Mouse (Mus musculus) C2C12 (cell line): ENCODE results near the gene March6. TPM values are rescaled to one million over a fixed set of nuclear protein-coding genes. Genes with fewer than 3 reads are reported as not detected.
A peak's percentile ranks its signal among the peaks of the same experiment; 100 is the strongest.

Source experiments
- H3K27me3 ChIP-seq: one replicate; pipeline ENCODE4 v1.6.1; 2011; ENCODE audit not compliant: control insufficient read depth, insufficient read depth, insufficient read length
- H3K36me3 ChIP-seq: one replicate; pipeline ENCODE4 v1.6.1; 2011; ENCODE audit not compliant: control insufficient read depth, insufficient read depth
- H3K4me3 ChIP-seq: one replicate; pipeline ENCODE4 v1.5.1; 2011; ENCODE audit warnings: mild to moderate bottlenecking, control low read depth; ENCODE audit not compliant: poor library complexity, insufficient read depth, severe bottlenecking
- H3K79me2 ChIP-seq: one replicate; pipeline ENCODE4 v1.6.1; 2011; ENCODE audit not compliant: control insufficient read depth, insufficient read depth
- H3K79me3 ChIP-seq: one replicate; pipeline ENCODE4 v1.6.1; 2011; ENCODE audit warnings: low read depth, control low read depth
- H3ac ChIP-seq: one replicate; pipeline ENCODE3; 2011; ENCODE audit warnings: low read depth; ENCODE audit not compliant: control insufficient read depth, insufficient read length
- CEBPB ChIP-seq: IDR thresholded peaks from one replicate; pipeline ENCODE4 v1.6.1; 2011; ENCODE audit warnings: low read depth, mild to moderate bottlenecking, control low read depth, moderate library complexity
- CTCF ChIP-seq: IDR thresholded peaks from one replicate; pipeline ENCODE4 v1.5.1; 2011; ENCODE audit not compliant: control insufficient read depth, insufficient read depth, insufficient read length
- FOSL1 ChIP-seq: IDR thresholded peaks from one replicate; pipeline ENCODE4 v1.8.0; 2011; ENCODE audit warnings: mild to moderate bottlenecking, low read length; ENCODE audit not compliant: poor library complexity, insufficient read depth, severe bottlenecking
- MAX ChIP-seq: IDR thresholded peaks from one replicate; pipeline ENCODE4 v1.6.1; 2011; ENCODE audit warnings: mild to moderate bottlenecking, control low read depth
- MYOD1 ChIP-seq: IDR thresholded peaks from one replicate; pipeline ENCODE4 v1.6.1; 2011; ENCODE audit warnings: low read depth; ENCODE audit not compliant: control insufficient read depth, insufficient read length
- MYOG ChIP-seq: IDR thresholded peaks from one replicate; pipeline ENCODE4 v1.6.1; 2011; ENCODE audit not compliant: control insufficient read depth, insufficient read length; ENCODE audit errors: extremely low read depth
- USF1 ChIP-seq: IDR thresholded peaks from one replicate; pipeline ENCODE4 v1.6.1; 2011; ENCODE audit warnings: low read depth, mild to moderate bottlenecking, control low read depth, moderate library complexity
- polyA plus RNA-seq: library from polyadenylated mRNA; unstranded; fragments of >200 nt; fragmentation: generic; extraction: Trizol; gene quantifications from one replicate; pipeline ENCODE4 v1.2.1, GENCODE M21; 2012; ENCODE audit warnings: missing spikeins

Gene March6
- polyA plus RNA-seq, 1 experiment = 22.5 TPM

DNA sequence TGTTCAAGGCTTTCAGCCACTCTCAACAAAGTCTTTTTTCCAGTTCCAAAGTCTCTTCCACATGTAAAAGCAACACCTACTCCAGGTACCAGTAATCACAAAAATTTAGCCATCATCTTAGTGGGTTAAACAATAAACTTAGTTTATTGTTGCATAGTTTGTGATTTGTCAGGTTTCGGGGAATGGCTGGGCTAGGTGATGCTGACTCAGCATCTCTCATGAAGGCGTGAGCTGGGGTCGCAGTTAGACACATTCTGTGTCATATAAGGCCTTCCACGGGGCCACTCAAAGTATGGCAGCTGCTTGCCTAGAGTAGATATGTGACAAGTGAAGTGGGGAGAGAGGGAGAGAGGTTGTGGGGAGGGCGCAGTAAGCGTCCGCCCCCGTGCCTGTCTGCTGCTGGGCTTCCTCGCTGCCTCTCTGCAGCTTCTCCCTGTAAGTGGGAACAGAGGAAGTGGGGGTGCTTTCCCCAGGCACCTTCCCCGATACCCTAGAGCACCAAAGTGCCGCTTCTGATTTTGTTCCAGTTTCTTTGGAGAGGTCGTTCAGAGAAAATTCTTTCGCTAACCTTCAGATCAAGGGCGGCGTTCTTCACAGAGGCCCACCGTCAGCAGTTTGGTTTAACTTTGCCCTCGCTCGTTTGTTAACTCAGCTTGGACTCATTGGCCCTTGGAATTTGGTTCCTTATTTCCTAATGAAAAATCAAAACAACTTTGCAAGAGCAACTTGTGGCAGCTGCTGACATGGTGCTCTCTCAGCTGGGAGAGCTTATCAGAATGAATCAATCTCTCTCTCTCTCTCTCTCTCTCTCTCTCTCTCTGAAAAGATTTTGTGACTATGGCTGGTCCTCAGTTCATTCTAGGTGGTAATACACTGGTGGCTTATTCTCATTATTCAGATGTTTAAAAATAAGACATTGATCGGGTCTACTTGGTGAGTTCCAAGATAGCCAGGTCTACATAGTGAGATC is 33.0 kb upstream of the March6 start:
- H3K27me3 ChIP-seq = no peaks in the 10 kb centered on the region
- no peaks in the 10 kb centered on the region for H3K79me3 ChIP-seq
- TF ChIP-seq MYOG = no peak
- no peak for TF ChIP-seq CTCF
- no peaks in the 10 kb centered on the region for H3K36me3 ChIP-seq
- H3K79me2 ChIP-seq = no peaks in the 10 kb centered on the region
- H3ac ChIP-seq = no peak overlapping the region
- no peak overlapping the region for H3K4me3 ChIP-seq

DNA sequence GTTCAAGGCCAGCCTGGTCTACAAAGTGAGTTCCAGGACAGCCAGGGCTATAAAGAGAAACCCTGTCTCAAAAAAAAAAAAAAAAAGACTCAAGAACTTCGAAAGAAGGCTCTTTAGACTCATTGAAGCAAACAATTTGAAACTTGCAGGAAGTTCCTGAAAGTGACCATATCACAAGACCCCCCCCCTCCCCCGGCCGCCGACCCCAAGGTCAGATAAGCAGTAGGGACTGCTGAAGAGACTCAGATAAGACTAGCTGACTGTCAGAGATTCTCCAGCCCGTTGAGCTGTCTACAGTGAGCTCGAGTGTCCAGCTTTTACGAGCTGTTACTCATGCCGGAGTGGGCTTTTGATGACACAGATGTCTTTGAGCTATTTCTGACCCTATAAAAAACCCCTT is 32.0 kb upstream of the March6 start:
- Histone ChIP-seq H3K79me3 (no peaks in the 10 kb centered on the region), H3K27me3 (no peaks in the 10 kb centered on the region), H3K4me3 (no peak overlapping the region), H3ac (no peak overlapping the region), H3K36me3 (no peaks in the 10 kb centered on the region), H3K79me2 (no peaks in the 10 kb centered on the region)
- TF ChIP-seq MYOD1 = no peak
- no peak for TF ChIP-seq MAX
- no peak for TF ChIP-seq CEBPB
- TF ChIP-seq MYOG = no peak
- no peak for TF ChIP-seq CTCF
- no peak for TF ChIP-seq USF1
- TF ChIP-seq FOSL1 = no peak

- H3K4me3 ChIP-seq = no peak overlapping the region
- H3K79me2 ChIP-seq = no peaks in the 10 kb centered on the region
- no peak overlapping the region for H3ac ChIP-seq
- H3K36me3 ChIP-seq = no peaks in the 10 kb centered on the region
- TF ChIP-seq MYOG = no peak
- TF ChIP-seq FOSL1 = no peak
- no peak for TF ChIP-seq USF1
- no peak for TF ChIP-seq CTCF
- no peak for TF ChIP-seq MAX
- TF ChIP-seq MYOD1 = no peak
- TF ChIP-seq CEBPB = no peak
- H3K27me3 ChIP-seq = no peaks in the 10 kb centered on the region
- H3K79me3 ChIP-seq = no peaks in the 10 kb centered on the region
Measured at GRCm38 (mm10) chr15:31561976-31562375, 31.1 kb upstream of the March6 start.

DNA sequence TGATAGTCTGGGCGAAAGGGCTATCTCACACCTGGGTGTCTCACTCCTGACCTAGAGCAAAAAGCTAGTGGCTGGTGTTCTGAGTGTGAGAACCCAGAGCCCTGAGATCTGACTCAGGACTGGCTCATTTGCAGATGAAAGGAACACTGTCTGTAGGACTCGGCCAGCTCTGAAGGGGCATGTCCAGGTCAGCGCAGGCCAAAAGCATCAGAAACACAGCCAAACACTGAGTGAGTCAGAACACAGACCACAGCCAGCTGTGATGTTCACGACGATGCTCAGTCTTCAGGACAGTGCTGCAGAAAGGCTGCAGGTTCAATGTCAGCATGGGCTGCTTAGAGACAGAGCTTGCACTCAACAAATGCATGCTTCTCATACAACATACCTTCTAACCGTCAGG is 30.5 kb upstream of the March6 start:
- Histone ChIP-seq H3ac (no peak overlapping the region), H3K36me3 (no peaks in the 10 kb centered on the region), H3K79me2 (no peaks in the 10 kb centered on the region), H3K79me3 (no peaks in the 10 kb centered on the region), H3K27me3 (no peaks in the 10 kb centered on the region), H3K4me3 (no peak overlapping the region)
- TF ChIP-seq MYOD1 (peak; percentile 88), USF1 (no peak), CEBPB (no peak), CTCF (no peak), MAX (no peak), FOSL1 (peak; percentile 57), MYOG (no peak)

GRCm38 (mm10) chr15:31554855-31555254 is 24.0 kb upstream of the March6 start:
- H3K27me3 ChIP-seq = no peaks in the 10 kb centered on the region
- no peak overlapping the region for H3ac ChIP-seq
- no peak overlapping the region for H3K4me3 ChIP-seq
- TF ChIP-seq FOSL1 (no peak), MYOG (no peak), CEBPB (no peak), MYOD1 (no peak), USF1 (no peak), CTCF (no peak), MAX (no peak)
- no peaks in the 10 kb centered on the region for H3K36me3 ChIP-seq
- H3K79me2 ChIP-seq = no peaks in the 10 kb centered on the region
- H3K79me3 ChIP-seq = no peaks in the 10 kb centered on the region

- Histone ChIP-seq H3K79me3 (no peaks in the 10 kb centered on the region), H3K27me3 (no peaks in the 10 kb centered on the region), H3K36me3 (no peaks in the 10 kb centered on the region), H3ac (no peak overlapping the region), H3K4me3 (no peak overlapping the region), H3K79me2 (no peaks in the 10 kb centered on the region)
- no peak for TF ChIP-seq MAX
- no peak for TF ChIP-seq MYOG
- no peak for TF ChIP-seq CTCF
- TF ChIP-seq MYOD1 = no peak
- TF ChIP-seq FOSL1 = no peak
- no peak for TF ChIP-seq USF1
- no peak for TF ChIP-seq CEBPB
Measured at GRCm38 (mm10) chr15:31550381-31550780, 19.5 kb upstream of the March6 start.
